Mouse (Mus musculus): ENCODE data around the gene Ern1. TPM values are rescaled to one million over a fixed set of nuclear protein-coding genes. Genes with fewer than 3 reads are reported as not detected.
"Not testable (repeated sequence)": the region's sequence is repeated elsewhere in the genome, so short reads cannot be mapped to it uniquely, and the experiment has no call there.

Ern1 gene
- total RNA-seq, 2 experiments from 2014 or later, result 10.2 to 12.9 TPM

DNA sequence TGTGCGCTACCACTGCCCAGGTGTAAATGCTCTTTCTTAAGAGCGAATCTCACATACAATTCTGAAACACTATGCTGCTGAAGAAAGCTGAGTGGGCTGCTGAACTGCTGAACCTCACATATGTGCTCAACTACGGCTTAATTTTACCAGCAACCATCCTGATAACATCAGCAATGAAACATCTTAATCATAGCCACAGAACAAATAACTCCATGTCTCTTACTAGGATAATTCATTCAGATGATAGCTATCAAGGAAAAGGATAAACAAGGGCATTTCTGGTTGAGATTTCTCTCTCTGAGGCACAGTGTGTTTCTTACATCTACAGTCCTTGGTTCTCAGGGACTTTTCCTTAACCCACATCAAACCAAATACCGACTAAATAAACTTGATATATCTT, 2.8 kb downstream of the Ern1 start:
- intact Hi-C loops (cut with DNase I), result no loop called here
- no peak for DNase-seq

DNA sequence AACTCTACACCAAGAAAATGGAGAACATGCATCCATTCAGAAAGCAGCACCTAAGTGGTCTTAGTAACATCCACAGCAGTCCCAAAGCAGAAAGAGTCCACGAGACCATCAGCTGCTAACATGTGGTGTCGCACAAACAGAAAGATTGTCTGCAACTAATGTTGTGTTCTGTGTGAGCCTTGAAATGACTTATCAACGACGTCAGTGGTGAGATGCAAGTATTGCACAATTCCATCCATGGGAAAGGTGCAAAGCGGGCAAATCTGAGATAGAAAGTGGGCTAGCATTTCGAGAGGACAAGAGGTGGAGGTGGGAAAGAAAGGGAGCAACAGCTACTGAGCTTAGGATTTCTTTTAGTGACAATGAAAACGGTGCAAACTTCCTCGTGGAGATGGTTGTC, 4.8 kb downstream of the Ern1 start:
- no peak for DNase-seq
- intact Hi-C loops (cut with DNase I), result no loop called here

DNA sequence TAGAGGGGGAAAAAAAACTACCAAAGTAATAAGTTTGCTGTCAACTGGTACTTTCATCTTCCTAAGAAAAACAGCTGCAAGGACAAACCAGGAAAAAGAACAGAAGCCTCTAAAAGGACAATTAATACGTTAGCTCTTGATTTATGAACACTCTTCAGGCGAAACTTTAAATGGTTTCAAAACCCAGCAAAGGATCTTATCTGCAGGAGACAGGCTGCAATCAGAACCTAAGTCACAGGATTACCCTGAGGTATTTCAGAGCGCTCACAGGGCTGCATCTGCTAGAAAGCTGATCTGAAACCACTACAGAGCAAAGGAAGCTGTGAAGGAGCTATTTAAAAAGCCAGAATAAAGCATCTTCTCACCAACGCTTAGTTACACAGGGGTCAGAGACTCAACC, 6.0 kb downstream of the Ern1 start:
- intact Hi-C loops (cut with DNase I), result no loop called here
- DNase-seq, result no peak

DNA sequence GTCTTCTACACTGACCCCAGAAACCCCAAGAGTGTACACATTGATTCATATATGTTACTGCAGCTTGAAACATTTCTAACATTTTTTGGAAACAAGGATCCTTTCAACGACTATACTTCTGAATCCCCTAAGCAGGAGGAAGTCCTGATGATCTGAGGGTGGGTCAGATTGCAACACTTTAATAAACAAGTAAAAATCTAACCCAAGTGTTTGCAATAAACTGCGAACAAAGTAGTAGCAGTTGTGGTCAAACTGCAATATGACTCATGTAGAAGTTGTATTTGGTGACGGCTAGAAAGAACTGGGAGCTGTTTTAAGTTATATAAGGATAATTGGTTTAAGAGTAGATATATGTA, 7.1 kb downstream of the Ern1 start:
- intact Hi-C loops (cut with DNase I), result no loop called here

DNA sequence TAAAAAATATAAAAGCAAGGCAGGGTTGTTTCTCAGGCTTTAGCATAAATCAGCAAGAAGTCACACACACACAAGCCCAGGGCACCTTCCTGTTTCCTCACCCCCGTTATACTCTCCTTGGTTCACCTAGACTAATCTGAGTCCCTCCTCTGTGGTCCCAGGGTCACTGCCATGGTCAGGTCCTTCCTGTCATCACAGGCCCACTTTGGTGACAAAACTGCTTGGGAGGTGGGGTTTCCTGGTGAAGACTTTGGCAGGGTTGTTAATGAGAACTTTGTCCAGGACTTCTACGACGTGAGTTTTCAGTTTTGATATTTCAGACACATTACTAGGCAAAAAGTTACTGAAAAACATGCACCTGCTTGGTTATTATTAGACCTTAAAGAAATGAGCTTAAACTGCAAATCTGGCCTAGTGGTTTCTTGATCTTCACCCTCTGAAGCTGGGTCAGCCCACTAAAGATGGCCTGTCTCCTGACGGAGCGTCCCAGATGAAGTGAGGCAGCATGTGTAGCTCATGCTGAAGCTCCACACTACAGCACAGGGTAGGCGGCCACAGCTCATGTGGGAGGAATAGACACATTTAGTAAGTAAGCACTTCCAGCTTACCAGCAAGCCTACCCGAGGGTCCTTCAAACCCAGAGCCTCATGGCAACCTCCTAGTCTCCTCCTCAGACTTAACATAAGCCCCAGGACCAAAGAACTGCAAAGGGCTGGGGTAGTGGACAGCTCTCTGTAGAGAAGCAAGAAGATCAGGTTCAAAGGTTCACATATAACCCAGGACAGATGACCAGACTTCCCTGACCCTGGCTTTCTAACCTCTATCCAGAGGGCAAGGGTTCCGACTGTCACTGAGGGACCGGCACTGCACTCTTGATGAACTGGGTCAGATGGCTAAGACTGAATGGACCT, 7.8 kb downstream of the Ern1 start:
- intact Hi-C loops (cut with DNase I), result no loop called here

More for the DNA sequence above, 7.1 kb downstream of the Ern1 start:
- no peak for DNase-seq

DNA sequence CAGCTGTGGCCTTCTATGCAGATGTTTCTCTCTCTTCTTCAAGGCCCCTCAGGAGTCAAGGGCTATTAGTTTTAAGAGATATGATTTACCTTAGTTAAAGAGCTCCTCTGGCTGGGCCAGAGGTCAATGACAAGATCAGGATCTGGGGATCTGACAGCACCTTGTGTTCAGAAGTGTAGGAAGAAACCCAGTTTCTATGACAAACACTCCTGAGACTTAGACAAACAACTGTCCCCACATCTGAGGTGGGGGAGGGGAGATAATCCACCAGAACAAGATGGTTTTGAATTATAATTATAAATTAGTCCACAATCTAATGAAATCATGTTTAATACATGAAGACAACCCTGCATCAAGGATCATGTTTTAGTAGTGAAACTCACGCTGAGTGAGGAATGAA, 8.9 kb downstream of the Ern1 start:
- no peak for DNase-seq
- intact Hi-C loops (cut with DNase I), result no loop called here

More for the DNA sequence above, 7.8 kb downstream of the Ern1 start:
- no peak for DNase-seq

DNA sequence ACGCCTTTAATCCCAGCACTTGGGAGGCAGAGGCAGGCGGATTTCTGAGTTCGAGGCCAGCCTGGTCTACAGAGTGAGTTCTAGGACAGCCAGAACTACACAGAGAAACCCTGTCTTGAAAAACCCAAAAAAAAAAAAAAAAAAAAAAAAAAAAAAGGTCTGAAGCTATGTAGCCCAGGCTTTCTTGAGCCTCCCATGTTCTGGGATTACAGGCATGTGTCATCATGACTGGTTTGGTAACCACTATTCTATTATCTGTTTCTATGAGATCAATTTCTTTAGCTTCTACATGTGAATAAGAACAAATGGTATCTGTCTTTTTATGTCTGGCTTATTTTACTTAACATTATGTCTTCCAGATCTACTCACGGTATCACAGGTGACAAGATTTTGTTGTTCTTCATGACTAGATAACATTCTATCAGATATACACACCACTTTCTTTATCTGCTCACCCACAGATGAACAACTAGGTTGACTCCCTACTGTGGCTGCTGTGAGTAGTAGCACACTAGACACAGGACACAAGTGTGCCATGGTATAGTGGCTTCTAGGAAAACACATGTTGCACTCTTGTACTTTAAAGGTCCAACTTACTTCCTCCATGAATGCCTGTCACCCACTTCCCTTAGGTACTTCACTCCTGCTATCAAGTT, 10.0 kb downstream of the Ern1 start:
- intact Hi-C loops (cut with DNase I), result no loop called here
- DNase-seq, result no peak

DNA sequence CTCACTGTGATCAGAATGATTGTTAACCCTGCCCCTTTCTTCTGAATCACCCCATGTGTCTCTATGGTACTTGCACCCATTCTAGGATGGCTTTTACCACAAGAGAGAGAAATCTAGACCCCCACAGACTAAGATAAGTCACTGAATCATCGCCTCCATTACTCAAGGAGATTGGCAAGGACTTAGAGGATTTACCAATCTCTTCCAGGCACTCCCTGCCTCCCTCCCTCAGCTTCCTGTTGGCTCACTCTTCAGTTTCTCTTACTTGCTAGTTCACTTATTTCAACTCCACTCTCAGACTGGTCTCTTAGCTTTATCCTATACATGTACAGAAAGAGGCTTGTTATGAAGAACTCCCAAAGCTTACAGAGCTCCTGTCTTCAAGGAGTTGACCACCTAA, 12.3 kb downstream of the Ern1 start:
- intact Hi-C loops (cut with DNase I), result no loop called here
- no peak for DNase-seq

DNA sequence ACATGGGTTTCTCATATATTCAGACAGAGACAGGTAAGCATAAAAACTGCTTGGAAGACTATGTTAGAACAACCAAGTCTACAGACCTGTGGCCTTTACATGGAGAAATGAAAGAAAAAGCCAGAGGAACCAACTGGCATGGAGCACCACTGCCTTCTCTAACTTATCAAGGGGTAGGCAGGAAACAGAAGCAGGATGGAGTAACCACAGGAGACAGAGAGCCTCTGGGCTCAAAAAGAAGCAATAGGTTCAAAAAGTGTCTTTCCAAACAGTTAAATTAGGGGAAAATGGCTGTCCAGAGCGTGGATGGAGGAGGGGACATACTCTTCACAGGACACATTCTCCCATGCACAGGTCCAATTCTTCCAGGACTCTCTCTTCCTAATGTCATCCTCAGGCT, 16.0 kb downstream of the Ern1 start:
- intact Hi-C loops (cut with DNase I), result no loop called here
- DNase-seq, result no peak

DNA sequence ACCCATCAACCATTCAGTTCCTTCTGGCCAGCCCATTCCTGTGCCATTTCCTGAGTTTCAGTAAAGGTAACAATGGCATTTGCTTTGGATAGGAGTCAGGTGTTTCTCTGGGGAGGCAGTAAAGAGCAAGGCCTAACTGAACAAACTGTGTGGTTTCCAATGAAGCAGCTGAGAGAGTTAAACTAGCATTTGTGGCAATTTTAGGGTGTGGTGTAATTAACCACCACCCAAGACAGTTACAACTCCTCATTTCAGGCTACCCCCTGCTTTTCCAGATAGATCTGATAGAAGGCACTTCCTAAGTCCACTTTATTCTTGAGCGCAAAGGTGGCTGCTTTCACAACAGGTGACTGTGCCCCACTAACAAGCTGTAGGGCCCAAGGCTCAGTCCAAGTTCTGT, 19.1 kb downstream of the Ern1 start:
- intact Hi-C loops (cut with DNase I), result no loop called here
- DNase-seq, result no peak

DNA sequence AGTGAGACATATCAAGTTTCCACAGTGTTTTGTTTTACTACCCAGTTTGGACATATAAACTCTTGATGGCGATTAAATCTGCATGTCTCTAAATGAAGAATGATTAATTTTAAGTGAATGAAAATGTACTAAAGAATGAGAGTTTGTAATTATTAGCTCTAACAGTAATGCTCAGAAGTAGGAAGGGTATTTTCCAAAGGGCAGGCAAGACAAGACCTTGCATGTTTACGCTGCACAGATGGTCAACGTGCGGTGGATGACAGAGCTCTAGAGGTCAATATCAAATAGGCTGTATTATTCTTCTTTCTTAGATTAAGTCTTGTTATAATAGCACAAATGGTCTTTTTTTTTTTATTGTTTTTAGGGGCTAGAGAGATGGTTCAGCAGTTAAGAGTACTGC, 21.7 kb downstream of the Ern1 start:
- intact Hi-C loops (cut with DNase I), result no loop called here
- DNase-seq, result no peak

DNA sequence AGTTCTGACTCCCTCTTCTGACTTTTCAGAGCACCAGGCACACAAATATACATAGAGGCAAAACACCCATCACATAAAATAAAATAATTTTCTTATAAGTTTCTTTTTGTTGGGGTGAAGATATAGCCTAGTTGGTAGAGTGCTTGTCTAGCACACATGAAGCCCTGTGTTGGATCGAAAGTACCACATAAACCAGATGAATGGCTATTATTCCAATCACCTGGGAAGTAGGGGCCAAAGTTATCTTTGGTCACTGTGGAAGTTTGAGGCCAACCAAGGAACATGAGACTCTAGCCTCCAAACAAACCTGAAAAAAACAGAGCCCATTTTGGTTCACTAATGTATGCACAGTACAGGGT, 22.1 kb downstream of the Ern1 start:
- intact Hi-C loops (cut with DNase I), result no loop called here
- DNase-seq, result no peak

DNA sequence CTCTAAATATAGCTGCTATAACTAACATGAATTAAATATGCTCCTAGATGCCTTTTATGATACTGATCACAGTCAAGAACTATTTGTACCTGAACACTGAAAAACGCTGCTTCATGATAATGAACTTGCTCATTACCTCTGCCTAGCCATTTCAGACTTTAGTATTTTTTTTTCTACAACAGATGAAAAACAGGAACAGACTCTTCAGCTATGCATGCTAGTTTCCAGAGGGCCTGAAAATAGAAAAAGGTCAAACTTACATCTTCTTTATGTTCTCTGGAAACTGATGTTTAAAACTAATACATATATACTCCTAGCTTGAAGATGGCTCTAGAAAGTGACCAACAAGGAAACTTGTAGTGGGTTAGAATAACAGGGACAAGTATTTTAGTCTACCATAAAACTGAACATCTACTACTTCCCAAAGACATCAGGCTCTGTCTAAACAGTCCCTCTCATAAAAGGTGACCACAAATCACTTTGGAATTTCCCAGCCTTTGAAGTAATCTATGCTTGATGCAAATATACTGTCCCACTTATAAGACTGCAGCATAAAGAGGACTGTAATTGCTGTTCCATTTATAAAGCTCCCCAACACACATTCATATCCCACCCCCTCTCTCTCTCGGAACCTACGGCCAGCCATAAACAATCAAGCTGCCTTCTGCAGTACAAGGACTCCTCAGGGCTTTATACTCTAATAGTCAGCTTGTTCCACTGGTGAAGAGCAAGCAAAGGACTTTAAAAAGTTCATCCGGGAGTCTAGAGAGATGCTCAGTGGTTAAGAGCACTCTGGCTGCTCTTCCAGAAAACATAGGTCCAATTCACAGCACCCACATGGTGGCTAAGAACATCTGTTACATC, 22.7 kb downstream of the Ern1 start:
- no peak for DNase-seq
- intact Hi-C loops (cut with DNase I), result no loop called here

DNA sequence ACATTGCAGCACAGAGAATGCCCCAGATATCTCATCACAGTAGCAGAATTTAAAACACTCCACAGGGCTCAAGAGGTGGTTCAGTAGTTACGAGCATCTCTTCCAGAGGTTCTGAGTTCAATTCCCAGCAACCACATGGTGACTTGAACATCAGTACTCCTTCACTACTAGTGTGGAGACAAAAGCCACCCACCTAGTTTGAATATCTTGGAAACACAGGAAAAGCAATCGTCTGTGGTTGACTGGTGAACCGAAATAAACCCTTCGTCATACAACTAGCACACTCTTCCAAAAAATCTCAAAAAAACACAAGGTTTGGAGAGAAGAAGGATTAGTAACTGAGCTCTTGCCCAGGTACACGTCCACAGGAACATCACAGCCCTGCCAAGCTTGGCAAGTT, 23.8 kb downstream of the Ern1 start:
- no peak for DNase-seq
- intact Hi-C loops (cut with DNase I), result no loop called here

DNA sequence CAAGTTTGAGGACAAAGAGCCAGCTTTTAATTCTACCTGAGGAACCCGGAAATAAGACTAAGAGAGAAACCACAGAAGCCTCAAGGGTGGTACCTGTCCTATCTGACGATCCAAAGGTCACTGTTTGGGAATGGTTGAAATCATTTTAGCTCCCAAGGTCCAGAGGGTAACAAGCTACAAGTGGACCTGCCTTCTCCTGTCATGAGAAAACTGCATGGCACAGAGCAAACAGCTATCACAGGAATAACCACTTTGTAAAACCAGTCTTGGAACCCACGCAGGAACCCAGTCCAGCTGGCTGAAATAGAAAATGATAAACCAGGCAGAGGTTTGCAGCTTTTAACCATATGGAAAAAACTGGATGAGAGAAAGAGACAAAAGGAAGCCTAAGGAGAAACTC, 25.3 kb downstream of the Ern1 start:
- no peak for DNase-seq
- intact Hi-C loops (cut with DNase I), result no loop called here

DNA sequence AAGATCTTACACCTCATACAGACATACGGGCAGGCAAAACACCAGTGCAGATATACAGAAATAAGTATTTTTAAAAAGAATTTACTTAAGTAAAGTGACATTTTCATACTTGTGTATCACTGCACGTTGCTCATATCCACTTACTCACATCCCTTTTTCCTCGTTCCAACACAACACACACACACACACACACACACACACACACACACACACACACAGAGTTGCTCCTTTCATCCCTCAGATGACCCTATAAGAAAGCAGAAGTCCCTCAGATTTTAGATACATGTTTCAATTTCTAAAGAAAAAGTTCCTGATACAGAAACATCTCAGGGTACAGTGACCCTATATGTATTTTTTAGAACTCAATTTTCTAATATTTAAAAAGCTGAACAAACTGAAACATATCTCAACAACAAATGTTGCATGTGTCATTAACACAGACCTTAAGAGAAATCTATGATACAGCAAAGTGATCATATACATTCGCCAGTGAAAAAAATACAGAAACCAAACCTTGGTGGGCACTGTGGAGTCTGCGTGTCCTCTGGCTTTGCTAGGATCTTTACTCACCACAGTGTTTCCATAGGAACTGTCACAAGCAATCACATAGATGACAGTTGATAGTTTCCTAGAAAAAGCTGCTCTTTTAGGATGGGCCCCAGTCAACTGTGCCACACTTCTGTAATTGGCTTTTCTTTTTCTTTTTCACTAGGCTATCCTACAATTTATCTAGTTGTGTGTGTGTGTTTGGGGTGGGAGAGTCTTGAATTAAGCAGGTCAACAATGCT, 26.3 kb downstream of the Ern1 start:
- intact Hi-C loops (cut with DNase I), result no loop called here
- DNase-seq, result no peak

DNA sequence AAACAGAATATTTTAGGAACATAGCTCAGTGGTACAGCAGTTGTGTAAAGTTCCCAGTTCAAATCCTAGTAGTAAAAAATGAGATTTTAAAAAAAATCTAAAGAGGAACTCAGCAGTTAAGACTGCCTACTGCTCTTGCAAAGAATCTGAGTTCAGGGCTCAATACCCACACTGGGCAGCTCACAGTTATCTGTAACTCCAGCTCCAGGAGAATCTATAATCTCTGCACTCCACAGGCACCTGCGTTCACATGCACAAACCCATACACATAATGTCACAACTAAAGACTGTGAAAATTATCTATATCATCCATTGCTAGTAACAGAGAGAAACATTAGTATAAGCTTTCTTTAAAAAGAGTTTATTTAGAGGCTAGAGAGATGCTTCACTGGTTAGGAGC, 27.0 kb downstream of the Ern1 start:
- intact Hi-C loops (cut with DNase I), result no loop called here
- no peak for DNase-seq

DNA sequence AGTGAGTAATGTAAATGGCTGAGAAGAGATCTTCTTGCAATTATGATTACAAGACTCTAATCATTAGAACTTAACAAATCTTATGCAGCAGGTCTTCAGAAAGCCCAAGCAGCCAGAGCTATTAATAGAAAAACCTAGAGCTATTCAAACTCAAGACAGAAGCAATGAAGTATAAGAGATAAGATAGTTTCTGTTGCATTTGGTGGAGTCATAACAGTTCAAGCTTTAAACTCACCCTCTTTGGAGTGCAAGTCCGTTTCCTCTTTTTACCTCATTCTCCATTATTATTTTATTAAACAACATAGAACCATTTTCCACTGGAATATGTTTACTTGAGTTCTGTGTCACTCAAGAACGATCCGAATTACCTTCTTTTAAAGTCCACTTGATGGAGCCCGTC, 29.1 kb downstream of the Ern1 start:
- intact Hi-C loops (cut with DNase I), result no loop called here
- no peak for DNase-seq

DNA sequence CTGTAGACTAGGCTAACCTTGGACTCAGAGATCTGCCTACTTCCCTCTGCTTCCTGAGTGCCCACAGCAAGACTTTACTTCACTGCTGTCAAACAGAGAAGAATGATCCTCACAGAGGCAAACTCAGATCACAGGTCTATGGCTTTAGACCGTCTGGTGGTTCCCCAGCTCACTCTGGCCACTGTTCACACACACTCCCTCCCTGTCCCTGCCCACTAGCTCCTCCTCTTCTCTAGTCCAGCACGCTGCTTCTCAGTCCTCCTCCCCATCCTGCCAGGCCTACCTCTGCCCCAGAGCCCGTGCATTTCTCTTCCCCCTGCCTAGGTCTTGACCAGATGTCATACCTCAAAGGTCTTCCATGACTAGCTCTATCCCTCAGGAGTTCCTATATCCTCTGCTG, 44.0 kb downstream of the Ern1 start:
- intact Hi-C loops (cut with DNase I), result no loop called here
- DNase-seq, result no peak

DNA sequence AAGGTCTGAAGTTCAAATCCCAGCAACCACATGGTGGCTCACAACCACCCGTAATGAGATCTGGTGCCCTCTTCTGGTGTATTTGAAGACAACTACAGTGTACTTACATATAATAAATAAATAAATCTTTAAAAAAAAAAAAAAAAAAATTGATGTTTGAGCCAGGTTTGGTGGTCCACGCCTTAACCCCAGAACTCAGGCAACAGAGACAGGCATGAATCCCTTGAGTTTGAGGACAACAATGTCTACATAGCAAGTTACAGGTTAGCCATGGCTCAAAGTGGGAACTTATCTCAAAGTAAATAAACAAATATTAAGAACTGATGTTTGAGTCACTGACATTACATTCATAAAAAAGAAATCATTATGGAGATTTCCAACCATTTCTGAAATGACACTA, 45.1 kb downstream of the Ern1 start:
- DNase-seq; intact Hi-C loops (cut with DNase I): not testable (repeated sequence)

DNA sequence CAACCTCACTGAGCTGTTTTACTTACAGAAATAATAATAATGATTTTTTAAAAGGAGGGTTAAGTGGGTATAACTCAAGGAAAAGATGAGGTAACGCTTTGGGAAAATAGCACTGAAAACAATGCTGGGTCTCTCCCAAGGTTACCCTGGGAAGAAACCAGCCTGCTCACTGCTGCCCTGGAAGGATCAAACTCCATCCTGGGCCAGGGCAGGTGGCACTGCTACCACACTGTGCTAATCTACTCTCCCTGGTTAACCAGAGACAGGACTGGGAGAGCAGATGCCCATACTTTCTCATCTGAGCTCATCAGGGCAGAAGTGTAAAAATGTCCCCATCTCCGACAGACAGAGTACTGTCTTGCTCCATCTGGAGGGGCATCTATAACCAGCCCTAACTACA, 47.3 kb downstream of the Ern1 start:
- intact Hi-C loops (cut with DNase I), result no loop called here
- DNase-seq, result no peak
